Mouse (Mus musculus): Measurements from ENCODE around the gene Anks4b.
A peak's percentile ranks its signal among the peaks of the same experiment; 100 is the strongest.

The Anks4b gene

DNA sequence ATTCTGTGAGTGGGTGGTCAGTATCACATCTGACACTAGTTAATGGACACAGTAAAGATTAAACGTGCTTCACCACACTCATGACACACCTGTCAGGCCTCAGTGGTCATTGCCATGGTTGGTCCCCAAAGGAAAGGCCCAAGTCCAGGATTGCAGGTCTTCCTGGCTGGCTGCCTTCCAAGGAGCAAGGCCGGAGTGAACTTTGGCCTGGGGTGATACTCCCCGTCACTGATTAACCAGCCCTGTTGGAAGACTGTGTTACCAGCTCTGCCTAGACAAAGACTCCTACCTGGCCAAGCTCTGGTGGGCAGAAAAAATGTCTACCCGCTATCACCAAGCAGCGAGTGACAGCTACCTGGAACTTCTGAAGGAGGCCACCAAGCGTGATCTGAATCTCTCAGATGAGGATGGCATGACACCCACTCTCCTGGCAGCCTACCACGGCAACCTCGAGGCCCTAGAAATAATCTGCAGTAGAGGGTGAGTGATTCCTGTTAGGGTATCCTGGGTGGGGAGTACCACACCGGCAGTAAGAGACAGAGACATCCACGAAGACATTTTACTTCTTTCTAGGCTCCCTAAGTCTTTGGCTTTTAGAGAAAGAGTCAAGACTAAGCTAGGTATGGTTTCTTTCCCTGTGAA is at the start of gene Anks4b:
TSS of gene Anks4b (plus strand) at position 256 of the 642 bp plus-strand sequence.
- no peak for DNase-seq (ENCODE audit: low spot score in 2 of 2)

DNA sequence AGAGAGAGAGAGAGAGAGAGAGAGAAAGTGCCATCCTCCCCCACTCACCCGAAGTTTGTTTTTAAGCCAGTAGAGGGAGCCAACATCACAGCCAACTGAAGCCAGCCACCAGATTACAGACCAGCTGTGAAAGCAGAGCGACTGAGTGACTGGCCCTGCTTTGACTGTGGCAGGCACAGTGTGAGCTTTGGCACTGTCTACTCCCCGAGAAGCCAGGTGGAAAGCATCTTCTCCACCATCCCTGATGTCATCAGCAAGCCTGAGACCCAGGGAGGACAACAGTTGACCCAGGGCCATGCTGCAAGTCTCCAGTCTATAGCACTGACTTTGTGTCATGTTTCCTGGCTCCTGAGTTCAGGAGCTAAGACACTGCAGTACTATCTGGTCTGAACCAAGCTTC is 48.8 kb upstream of the Anks4b start:
- peak; percentile 71 to 84 for DNase-seq (ENCODE audit: low spot score in 2 of 2)

DNA sequence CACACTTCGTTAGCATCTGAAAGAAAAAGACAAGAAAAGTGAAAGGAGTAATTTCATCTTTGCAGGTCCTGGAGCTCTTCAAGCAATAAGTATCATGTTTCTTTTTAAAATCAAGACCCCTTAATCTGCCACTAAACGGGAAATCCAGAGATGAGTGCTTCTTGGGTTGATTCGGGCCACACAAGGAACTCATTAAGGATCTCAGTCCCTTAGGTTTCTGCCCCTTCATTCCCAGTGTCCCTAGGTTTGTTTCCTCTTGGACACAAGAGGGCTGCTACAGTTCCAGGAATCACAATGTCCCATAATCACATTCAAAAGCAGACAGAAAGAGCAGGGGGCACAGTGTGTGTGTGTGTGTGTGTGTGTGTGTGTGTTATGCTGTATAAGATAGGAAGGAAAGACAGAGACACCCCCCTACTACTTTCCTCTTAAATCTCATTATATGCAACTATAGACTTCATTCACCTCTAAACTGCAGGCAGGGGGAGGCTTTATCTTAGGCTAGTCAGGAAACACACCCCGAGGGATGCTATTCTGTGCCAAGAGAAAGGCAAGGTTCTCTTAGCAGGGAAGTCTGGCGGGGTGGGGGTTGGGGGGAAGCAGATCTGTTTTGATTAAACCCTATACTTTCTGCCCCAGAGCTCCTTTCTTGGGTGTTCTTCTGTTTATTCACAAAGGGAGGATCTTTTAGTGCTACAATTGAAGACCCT is 46.5 kb upstream of the Anks4b start:
- DNase-seq (ENCODE audit: low spot score in 2 of 2), result no peak

DNA sequence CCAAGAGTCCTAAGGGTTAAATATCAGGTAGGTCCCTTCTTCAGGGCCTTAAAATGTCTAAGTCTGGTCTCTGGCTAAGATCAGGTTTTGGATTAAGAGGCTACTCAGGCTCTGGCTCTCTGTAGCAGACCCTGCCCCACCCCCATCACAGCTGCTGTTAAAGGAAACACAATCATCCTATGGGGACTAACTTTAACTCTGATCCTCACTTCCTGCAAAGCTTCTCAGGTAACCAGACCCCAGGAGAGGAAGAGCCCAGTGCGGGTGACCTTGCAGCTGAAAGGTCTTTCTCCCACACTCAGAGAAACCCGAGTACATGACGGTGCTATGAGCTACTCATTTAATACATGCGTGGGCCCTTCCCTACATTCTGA is 46.0 kb upstream of the Anks4b start:
- DNase-seq (ENCODE audit: low spot score in 2 of 2), result no peak

DNA sequence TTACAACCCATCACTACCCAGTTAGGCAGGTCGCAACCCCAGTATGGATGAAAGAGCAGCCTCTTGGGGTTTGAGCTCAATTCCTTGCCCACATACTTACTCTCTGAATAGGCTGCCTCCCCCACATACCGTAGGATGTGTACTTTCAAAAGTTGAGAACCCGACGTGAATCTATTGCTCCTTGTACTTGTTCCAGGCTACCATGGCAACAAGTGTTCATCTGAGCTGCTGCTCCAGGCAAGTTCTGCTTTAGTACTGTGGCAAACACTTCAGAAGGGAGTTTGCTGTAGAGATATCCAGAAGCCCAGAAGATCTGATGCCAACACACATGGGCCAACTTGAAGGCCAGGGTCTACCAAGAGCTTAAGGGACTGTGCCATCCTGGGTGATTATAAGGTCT is 44.7 kb upstream of the Anks4b start:
- peak in 1 of 2 experiments; percentile 49 for DNase-seq (ENCODE audit: low spot score in 2 of 2)

DNA sequence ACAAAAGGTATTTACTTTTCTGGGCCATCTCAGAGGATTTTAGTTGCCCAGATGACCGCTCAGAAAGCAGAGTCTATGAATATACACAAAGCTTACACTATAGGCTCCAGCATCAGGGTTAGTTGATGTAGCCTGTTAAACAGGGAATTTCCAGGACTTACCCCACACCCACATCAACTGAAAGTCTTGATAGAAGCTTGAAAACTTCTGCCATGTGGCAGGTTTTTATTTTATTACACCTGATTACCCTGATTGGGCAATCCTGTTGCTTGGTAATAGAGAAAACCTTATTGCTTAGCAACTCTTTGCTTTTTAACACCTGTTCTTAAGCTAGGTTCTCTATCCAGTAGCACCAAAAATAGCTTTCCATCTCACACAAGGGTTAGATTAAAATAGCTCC is 30.9 kb upstream of the Anks4b start:
- DNase-seq (ENCODE audit: low spot score in 2 of 2), result no peak

DNA sequence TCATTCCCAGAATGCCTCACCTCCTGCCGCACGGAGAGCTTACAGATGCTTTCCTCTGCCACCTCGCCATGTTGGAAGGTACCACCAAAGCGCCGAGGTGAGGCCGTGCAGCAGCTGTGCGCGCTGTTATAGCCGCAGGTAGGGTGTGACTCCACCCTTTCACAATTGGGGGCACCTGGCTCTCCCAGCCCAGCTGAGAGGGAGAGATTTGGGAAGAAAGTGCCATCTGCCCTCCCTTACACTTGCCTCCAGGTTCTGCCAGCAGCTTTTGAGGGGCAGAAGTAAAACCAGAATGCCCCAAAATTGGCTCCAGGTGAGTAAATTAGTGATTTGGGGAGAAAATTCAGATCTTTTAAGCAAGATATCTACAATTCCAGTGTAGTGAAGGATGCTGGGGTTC is 28.5 kb upstream of the Anks4b start, which contains the start of gene Zp2:
TSS of gene Zp2 (minus strand) at position 101 of the 400 bp plus-strand sequence.
- DNase-seq (ENCODE audit: low spot score in 2 of 2), result no peak

DNA sequence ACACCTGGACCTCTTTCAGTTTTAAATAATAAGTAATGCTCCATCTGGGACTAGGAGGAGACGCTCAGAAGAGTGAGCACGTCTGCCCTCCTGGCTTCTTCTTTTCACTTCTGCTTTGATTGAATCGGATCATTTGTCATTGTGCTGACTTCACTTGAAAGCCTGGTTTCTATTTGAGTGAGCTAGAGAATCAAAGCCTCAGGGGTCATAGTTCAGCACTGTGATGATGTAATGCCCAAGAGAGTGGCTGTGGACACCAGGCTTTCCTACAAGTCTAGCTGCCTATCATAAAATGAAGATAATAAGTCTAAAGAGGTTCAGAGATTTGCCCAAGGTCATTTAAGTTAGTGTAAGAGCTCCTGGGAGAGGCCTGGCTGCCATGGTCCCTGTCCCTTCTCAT is 23.4 kb upstream of the Anks4b start:
- no peak for DNase-seq (ENCODE audit: low spot score in 2 of 2)

DNA sequence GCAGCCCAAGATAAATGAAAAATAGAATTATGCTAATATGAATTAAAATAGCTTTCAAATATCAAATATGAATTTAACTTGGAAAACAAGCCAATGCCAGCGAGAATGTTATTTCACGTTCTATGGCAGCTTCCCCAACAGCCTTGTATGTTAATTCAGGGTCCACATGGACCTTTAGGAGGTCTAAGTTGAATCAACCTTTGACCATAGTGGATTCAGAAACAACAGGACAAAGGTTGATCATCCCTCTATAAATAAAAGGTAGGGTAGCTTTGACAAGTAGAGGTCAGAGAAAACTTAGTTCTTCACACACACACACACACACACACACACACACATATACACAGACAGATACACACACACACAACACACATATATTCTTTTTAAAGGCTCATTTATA is 22.8 kb upstream of the Anks4b start:
- DNase-seq (ENCODE audit: low spot score in 2 of 2), result no peak

DNA sequence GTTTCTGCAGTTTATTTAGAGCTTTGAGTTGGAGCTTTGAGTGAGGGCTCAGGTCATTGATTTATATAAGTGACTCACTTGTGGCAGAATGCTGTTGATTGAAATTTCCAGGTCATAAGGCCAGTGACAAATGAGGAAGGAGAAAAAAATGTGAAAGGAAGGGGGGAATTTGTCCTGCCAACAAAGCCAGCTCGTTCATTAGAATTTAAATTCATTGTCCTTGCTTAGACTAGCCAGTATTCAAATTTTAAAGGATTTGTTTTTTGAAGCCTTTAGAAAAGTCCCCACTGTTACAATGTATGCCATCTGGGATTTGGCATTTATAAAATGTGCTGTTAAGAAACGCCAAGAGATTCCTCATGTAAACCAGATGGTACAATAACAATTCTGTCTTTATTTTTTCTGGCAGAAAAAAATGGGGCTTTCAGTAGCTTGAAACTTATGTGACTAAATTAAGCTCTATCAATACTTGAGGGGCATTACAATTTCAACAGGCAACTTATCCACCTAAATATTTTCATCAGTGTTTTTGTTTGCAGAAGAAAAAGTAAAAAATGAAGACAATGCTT is 16.7 kb upstream of the Anks4b start:
- no peak for DNase-seq (ENCODE audit: low spot score in 2 of 2)

DNA sequence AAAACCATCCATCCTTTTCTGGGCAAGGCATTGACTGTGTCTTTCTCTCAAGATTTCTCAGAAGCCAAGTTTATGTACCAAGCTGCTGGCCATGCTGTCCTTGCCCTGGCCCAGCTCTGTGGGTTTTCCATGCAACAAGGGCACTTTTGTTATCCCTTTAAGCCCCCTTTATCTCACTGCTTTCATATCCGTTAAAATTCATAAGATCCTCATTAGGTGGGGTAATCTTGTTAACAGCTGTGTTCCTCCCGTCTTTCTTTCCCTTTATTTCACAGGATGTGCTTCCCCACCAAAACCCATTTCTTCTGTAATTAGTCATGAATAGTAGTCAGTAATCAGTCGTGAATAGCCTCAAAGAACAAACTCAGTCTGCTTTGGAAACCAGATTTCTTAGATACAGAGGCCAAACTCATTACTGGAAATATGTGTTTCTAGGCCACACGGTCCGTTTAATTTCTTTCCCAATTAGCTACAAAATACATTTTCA is 16.0 kb upstream of the Anks4b start:
- DNase-seq (ENCODE audit: low spot score in 2 of 2), result no peak

DNA sequence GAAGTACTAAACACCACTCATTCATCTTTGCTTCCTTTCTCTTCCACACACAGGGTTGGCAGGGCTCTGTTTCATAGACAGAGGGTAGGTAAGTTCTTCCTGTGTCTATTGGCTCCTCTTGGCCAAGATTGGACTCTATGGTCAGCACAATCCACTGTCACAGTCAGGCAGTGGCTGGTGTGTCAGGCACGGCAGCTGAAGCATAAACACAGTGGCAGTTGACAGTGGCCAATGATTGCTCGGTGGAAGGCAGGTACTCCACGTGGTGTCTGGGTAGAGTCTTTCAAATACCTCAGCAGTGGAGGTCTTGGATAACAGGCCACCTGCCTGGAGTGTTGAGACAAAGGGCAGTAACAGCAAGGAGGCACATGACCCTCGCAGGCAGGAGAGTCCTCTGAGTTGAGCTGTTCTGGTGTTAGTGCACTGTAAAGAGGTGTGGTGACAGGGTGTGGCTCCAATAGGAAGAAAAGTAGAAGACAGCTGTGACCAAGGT is 15.5 kb upstream of the Anks4b start:
- no peak for DNase-seq (ENCODE audit: low spot score in 2 of 2)

DNA sequence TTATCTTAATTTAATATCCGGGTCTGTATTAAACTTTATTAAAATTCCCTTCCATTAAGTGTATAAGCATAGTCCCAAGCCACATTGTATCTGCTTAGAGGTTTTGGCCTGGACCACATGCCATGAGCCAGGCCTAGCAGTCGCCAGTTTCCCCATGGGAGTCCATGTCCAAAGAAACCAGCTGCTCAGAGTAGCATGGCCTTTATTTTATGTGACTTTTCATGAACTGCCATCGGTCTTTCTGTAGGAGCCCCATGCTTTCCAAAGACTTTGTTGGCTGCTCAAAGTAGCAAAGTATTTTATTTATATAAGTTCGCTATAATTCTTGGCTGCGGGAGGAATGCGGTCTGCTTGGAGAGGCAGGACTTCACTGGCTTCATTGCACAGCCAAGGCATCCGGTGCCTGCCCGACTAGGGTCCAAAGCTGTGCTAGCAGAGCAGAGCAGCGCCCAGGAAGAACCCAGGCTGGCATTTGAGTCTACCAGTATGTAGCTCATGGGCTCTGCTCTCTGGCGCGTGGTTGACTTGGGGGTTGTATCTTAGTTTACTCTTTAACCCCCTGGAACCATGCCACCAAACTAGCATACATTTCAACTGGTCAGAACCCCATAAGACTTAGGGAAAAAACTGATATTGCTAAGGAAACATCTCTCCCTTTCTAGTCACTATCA is 9.9 kb upstream of the Anks4b start:
- DNase-seq (ENCODE audit: low spot score in 2 of 2), result no peak

DNA sequence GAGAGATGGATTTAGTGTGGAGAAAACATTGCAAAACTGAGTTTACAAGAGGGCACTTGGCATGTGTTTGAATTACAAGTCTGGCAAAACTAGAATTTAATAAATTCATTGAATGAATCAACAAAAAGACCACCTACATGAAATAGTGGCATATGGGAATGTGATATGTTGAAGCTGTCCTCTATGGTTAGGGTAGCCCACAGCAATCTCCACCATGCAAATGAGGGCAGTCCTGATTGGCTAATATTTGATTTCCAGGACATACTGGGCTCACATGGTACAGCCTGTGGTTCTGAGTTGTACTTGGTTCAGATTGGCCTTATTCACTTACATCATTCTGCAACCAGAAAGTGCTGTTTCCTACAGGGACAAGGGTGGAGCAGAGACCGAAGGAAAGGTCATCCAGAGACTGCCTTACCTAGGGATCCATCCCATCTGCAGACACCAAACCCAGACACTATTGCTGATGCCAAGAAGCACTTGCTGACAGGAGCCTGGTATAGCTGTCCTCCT is 1.4 kb upstream of the Anks4b start:
- no peak for DNase-seq (ENCODE audit: low spot score in 2 of 2)

DNA sequence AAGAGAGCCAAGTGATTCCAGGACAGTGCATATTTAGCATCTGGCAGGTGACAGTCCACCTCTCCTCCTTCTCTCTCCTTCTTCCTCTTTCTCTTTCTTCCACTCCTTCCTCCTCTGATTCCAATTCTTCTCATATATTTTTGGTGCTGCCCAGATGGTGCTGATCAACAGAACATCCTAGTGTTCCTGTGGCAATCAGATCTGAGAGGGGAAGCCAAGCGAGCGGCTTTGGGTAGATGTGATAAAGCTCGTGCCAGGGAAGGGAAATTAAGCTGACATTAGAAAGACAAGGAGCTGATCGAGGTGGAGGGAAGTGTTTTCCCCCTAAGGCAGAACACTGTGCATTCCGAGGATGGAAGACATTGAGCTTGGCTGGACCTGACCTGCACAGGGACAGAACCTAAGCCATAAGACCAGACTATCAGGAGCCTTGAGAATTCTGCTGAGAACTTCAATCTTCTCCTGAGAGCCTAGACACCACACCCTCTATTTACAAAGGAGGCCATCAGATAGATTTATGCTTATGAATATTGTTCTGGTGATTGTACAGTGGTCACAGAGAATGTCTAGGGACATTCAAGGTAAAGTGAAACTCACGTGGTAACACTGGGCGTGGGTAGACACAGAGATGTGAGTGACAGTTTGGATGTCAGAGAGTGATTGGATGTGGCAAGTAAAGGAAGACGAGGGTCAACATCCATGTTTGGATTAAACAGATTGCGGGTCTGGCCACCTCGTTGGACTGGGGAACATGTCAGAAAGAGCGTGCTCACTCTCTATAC is 1.3 kb downstream of the Anks4b start:
- no peak for DNase-seq (ENCODE audit: low spot score in 2 of 2)

DNA sequence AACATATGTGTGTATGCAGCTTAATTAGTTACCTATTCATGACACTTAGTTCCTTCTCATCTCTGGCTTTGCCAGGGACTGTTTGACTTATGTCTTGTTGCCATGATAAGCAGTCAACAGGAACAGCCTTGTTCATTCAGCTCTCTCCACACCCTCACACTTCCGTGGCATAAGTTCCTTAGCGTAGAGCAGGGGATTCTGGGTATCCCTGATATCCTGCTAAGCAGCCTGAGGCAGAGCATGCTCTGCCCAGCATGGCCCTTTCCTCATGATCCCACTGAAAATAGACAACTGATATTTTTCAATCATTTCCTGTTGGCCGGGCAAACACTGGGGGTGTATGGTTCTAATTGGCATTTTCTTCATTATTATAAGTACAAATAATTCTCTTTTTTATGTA is 4.0 kb downstream of the Anks4b start:
- DNase-seq (ENCODE audit: low spot score in 2 of 2), result no peak

DNA sequence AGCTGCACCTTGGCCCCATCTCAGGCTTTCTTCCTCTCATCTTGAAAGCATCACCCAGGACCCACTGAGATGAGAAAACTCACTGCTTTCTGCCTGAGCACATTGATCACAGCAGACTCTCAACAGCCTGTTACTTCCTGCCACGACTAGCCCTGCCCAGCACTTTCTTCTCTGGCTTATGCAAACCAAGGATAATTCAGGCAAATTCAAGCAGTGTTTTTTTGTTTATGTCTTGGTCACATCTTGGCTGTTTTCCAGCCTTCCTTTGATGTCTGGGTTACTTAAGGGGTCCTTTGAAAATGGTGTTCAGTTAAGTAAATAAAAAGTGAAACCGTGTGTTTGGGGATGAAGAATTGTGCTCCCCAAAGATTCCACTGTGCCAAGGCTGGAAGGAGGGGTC is 5.3 kb downstream of the Anks4b start:
- DNase-seq (ENCODE audit: low spot score in 2 of 2), result no peak

DNA sequence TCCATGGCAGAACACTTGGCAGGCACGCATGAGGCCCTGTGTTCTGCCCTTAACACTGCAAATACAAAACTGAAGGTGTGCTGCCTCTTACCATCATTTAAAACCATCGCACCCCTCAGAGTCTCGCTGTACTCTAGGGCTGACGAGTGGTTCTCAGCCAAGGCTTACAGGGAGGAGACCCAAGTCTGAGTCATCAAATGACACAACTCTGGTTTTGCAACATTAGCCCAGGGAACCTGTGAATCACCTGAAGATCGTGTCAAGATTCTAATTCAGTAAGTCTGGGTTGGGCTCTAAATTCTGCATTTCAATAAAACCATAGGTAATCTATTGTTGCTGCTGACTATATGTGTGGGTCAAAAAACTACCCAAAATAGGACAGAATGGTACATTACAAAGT is 6.9 kb downstream of the Anks4b start:
- no peak for DNase-seq (ENCODE audit: low spot score in 2 of 2)

DNA sequence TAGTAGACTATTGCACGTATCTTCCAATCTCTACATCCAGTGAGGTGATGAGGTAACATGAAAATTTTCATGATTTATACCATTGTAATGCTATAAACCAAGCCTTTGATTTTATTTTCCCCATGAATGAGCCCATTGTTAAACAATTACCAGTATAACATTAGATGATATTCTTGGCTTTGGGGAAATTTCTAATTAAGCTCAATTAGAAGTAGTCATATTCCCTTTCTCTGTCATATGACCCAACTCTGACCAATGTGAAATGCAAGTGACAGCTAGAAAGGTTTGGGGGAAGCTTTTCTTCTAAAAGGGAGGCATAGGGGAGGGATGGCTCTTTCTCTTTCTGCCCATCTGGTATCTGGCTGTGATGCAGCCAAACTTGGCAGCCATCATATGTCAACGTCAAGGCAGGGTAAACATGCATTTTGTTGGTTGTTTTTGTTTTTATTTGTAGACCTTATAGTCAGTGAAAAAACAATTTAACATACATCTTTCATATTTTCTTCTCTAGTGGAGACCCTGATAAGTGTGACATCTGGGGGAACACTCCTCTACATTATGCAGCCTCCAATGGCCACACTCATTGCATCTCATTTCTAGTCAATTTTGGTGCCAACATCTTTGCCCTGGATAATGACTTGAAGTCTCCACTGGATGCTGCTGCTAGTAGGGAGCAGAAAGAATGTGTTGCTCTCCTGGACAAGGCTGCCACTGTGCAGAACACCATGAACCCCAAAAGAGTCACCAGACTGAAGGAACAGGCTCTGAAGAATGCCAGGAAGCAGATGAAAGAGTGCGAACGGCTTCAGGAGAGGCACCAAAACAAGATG is 8.0 kb downstream of the Anks4b start:
- no peak for DNase-seq (ENCODE audit: low spot score in 2 of 2)

DNA sequence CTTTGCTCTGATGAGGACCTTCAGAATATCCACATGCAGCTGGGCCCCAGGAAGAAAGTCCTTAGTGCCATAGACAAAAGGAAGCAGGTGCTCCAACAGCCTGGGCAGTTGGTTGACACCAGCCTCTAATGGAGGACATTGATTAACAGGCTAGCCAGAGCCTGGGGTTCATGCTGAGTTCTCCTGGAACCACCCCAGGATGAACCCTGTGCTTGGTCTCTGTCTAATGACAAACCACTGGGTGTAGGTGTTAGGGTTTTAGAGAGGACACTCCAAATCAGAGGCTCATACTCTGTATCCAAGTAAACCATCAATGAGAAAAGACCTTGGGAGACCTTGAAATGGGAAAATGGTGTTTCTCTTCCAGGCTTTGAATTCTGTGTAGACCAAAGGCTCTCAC is 9.2 kb downstream of the Anks4b start:
- no peak for DNase-seq (ENCODE audit: low spot score in 2 of 2)

DNA sequence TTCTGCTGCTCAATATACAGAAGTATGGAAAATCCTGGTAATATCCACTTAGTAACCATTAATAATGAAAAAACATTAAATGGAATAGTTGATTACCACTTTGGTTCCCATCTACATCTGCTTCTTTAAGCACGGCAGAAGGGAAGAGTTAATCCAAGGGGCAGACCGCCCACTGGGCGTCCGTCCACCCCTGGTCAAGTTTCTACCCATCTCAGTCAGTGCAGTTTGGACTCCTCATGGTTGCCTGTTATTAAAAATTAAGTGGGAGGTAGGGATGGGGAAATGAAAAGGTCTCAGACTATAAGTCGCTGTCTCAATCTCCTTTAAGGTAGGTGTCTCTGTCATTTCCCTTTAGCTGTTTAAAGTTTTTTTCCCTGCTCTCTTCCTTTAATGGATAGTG is 15.3 kb downstream of the Anks4b start:
- DNase-seq (ENCODE audit: low spot score in 2 of 2), result no peak
